Mouse (Mus musculus) cerebellum, adult 9-10 months (tissue): ENCODE measurements around the gene Galnt2.

Experiments
- DNase-seq: peaks from one replicate; pipeline ENCODE4 v3.0.0; 2022

The Galnt2 gene

DNA sequence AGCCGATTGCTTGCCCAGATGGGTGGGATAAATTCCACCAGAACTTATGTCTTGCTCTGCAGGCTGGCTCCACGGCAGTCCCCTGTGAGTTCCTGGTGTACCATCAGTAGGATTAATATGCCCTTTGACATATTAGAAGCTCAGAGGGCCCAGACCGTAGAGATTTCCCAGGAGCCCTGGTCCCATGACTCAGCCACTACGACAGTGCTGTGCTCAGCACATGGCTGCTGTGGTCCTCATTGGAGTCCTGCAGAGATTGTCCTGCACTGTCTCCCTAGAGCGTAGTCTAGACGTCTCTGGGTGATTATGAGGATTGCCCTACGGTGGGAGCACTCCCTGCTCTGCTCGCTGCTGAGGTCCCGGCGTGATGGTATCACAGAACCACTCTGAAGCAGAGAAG is 63.7 kb downstream of the Galnt2 start:
- DNase-seq, result no peak

DNA sequence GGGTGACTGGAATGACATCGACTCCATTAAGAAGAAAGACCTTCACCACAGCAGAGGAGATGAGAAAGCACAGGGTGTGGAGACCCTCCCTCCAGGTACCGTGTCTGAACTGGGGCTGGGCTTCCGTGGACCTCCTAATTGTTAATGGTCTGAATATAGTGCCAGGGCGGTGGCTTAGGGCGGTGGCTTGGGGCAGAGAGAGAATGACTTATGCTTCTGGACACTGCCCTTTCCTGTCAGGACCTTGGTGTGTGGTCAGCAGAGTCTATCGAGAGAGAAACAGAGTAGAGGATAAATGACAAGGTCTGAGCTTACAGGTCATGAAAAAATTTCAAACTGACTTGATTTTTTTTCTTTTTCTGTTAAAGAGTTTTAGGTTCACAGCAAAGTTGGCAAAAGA is 64.2 kb downstream of the Galnt2 start:
- DNase-seq, result no peak

DNA sequence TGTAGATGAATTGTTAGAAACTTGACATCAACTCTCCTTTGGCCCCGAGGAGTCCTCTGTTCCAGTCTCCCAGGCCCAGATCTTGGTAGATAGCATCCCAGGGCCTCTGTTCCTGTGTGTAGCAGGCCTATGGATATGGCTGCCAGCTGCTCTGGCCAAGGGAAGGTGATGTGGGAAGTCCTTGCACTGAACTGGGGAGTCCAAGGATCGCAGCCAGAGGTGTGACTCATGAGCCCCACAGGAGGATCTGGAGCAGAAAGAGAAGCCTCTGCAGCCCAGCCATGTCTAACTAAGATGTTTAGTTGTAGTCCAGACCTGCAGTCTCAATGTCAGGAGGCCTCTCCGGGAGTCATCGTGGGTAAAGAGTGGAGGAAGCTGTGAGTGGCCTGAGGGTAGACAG is 70.3 kb downstream of the Galnt2 start:
- DNase-seq, result no peak

DNA sequence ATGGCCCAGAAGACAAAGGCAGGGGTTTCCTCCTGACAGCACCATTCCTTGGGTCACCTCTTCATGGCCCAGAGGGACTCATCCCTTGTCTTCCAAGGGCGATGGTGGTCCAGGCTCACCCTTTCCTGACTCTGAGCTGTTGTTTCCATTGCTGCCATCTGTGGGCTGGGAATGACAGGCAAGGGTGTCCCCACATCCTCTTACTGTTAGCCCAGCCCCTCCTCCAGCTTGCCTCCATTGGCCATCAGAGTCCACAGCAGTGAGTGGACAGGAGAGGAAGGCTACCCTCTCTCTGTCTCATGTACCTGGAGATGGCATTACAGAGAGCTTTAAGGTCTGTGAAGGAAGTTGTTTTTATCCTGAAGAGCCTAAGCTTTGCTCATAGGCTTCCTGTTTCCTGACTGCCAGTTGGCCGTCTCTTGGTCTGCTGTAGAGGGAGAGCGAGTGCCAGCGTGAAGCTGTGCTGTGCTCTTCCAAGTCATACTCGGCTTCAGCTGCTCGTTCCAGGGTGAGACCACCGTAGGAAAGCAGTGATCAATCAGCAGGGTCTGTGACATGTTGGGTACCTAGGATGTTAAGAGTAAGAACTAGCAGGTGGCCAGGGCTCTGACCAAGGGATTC is 70.9 kb downstream of the Galnt2 start:
- no peak for DNase-seq

DNA sequence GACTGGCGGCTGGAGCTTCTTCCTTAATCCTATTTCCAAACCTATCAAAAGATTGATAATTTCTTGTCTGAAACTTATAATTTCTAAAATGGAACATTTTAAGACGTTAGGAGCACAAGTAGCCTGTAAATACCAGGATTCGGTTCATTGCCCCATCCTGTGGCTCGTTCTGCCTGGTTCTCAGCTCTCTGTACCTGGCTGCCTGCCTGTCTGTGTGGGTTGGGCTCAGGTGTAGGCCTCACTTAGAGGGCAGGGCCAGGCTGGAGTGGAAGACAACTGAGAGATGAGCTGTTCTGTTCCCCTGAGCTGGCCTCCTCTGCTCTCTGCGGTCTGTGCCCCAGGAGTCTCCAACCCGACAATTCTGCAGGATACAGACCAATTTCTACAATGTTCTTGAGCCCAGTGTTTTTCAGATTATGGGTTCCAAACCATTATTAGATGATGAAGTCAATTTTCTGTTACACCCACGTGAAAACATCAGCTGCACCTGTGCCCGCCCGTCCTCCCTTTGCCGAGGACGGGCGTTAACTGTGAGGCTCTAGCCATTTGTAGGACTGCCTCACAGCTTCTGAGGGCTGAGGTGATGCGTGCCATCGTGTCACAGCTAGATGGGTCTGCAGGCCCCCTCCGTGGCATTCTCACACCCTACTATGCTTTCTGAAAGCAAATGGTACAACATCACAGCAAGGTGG is 72.2 kb downstream of the Galnt2 start:
- no peak for DNase-seq

DNA sequence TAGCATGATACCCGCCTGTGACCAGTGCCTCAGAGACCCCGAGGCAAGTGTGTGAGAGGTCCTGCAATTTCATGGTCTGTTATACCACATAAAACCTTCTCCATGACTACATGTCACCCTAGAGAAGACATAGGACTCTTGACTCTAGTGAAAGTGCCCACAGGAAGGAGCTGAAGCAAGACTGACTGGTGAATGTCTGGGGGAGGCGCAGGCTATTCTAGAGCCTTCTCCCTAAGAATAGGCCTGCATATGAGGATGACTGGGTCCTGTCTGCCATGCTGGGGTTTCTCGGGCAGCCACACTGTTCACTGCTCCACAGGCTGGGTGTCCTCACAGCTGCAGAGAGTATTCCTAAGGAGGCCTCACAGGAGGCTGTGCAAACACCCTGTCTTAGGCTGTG is 73.0 kb downstream of the Galnt2 start:
- DNase-seq, result no peak

DNA sequence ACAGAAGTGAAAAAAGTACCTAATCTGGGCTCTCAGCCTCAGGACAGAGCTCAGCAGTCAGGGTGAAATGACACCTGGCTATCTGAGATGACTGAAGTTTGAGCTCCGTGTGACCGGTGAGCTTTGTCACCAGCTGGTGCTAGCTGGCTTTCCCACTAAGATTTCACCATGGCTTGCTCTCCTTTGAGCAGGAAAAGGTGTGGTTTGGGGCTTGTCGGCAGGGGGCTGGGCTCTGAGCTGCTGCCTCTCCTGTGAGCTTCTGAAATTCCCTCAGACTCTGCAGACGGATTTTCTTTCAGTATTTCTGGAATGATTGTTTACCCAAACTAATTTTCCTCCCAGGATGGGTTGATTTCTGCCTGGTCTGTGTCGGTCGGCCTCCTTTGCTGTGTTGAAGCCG is 75.4 kb downstream of the Galnt2 start:
- DNase-seq, result no peak

DNA sequence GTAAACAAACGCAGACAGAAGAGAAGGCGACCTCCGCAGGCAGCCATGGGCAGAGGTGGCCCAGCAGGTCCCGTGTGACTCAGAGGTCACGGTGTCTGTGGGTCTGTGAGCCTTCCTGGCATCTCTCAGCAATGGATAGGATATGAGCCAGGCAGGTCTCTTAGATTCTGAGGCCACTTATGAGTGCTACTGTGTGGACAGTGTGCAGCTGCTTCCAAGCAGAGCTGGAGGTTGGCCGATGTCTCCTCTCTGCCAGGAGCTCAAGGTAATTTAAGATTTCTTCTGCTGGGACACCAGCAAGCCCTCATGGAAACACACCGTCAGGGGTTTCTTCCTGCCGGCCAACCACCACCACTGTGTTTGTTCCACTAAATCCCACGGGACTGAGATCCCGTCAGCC is 76.5 kb downstream of the Galnt2 start:
- DNase-seq, result no peak

DNA sequence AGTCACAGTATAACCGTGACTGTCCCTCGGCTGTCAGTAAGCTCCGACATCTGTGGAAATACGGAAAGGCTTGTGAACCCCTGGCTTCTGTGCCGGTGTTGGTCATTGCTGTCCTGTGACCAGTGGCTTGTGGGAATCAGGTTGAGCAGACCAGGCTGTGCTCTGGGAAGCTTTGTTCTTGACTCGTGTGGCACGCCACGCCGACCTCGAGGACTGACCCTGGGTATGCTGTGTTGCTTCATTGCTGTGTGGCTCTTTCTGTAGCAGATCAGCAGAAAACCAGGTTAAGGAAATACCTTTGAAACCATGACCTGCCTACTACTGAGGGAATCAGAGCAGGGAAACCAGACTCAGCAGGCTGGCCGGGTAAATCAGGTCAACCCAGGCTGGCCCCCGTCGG is 79.3 kb downstream of the Galnt2 start:
- no peak for DNase-seq

DNA sequence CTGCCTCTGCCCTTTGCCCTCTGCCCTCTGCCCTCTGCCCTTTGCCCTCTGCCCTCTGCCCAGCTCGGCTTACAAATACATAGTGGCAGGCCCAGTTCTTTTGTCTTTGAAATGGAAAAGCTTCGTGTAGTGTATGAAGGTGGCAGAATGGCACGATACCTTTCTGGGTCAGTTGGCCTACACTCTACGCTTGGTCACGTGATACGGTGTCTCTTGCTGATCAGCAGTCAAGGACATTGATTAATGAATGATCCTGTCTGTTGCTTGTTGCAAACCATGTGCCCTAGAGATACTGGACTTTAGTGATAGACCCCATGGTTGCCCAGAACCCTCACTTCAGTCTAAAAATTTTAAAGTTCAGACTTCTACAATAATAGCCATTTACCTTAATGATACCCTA is 79.9 kb downstream of the Galnt2 start:
- no peak for DNase-seq

DNA sequence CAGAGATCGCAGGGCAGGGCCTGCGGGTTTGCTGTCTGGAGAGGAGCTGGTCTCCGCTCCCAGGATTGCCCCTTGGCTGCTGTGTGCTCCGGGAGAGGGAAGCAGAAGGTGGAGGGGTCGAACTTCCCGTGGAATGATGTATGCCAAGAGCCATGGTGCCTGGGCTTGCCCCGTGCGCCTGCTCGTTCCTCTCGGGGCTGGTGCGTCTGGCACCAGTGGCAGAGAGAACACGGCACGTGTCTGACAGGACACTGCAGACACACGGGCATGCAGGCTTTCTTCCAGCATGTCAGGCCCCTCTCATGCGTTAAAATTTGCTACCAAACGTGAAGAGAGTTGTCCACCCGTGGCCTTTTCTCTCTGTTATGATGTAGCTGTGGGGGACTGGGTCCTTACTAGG is 80.5 kb downstream of the Galnt2 start:
- no peak for DNase-seq

DNA sequence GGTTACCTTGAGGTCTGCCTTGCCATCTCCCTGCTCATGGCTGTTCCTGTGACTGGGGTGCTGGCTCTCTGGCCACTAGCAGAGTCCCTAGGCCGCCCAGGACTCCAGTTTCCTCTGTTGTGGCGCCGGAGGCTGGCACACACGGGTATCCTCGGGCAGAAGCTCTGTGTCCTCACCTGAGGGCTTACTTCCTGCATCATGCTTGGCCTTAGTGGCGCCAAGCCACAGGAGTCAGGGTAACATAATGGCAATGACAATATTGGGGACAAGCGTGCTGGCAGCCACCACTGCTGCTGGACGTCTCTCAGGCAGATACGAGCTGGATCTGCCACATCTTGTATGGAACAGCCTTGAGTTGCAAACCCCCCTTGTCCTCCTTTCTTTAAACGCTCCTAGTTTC is 81.0 kb downstream of the Galnt2 start:
- no peak for DNase-seq

DNA sequence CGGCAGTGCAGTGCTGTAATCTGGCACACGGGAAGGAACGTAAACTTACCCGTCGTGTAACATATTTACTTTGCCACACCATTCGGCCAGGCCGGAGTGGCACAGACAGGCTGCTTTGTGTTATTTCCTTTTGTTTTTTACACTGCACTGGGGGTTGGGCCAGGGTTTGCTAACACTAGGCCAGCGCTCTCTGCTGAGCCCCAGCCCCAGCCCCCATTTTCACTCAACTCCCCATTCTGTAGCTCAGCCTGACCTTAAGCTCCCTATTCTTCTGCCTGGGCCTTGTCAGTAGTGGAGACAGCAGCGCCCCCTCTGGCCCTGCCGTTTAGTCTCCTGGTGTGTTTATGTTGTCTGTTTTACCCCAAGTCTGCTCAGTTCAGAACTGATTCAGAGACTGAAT is 83.6 kb downstream of the Galnt2 start:
- DNase-seq, result no peak

DNA sequence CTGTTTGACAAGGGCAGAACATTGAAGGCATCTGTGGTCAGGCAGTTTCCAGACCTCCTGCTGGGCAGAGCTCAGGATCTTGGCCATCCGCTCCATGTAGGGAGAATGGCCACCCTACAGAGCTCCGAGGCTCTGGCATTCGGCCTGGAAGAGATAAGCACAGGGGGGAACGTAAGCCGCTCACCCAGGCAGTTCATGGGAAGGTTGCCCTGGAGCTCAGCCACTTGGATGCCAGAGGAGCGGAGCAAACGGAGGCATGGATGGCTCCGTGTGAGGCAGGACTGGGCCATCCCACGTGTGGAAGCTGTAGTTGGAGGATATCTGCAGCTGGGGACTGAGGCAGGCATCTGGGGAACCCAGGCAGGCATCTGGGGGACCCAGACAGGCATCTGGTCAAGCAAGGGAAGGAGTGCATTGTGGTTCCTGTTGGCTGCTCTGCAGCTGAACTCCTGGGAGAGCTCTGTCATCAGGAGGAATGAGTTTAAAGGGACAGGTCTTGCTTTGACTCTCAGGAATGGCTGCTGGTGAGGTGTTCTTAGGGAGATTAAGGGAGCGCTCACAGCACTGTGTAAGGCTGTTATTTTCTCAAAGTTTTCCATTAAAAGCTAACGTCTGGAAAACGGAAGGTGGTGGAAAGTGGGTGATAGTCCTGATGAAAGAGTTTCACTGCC is 85.4 kb downstream of the Galnt2 start:
- peak; percentile 93 for DNase-seq

DNA sequence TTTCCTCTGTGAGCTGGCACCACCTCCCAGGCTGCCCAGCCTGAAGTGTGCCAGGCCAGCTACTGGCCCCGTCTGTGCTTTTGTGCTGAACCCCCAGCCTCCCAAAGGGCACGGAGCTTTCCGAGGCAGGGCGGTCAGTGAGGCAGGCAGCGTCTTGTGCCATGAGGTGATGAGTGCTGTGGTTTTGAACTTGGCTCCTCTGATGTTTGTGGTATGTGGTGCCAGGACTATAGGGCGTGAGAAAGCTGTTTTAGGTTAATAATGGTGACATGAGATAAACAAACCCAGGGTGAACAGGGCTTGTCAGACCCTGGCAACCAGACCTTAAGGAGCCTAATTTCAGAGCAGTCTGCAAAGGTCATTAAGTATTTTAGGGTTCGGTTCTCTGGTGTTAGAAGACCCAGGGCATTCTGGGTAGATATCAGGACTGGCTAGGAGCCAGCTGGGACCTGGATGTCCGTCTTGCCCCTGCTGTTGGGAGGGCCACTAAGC is 86.0 kb downstream of the Galnt2 start:
- DNase-seq, result peak; percentile 61

DNA sequence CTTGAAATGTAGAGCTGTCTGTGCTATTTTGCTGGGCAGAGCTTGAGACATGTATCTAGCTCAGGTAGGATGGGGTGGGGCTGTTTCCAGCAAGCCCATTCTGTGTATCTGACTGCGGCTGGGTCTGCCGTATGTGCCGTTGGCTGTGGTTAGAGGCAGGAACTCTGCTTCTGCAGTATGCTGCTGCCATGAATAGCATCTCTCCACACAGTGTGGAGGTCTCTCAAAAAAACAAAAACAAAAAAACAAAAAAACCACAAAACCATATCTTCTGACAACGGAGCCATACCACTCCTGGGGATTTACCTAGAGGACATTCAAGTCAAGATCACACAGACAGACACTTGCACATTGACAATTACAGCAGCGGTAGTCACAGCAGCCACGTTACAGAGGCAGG is 86.6 kb downstream of the Galnt2 start:
- no peak for DNase-seq

DNA sequence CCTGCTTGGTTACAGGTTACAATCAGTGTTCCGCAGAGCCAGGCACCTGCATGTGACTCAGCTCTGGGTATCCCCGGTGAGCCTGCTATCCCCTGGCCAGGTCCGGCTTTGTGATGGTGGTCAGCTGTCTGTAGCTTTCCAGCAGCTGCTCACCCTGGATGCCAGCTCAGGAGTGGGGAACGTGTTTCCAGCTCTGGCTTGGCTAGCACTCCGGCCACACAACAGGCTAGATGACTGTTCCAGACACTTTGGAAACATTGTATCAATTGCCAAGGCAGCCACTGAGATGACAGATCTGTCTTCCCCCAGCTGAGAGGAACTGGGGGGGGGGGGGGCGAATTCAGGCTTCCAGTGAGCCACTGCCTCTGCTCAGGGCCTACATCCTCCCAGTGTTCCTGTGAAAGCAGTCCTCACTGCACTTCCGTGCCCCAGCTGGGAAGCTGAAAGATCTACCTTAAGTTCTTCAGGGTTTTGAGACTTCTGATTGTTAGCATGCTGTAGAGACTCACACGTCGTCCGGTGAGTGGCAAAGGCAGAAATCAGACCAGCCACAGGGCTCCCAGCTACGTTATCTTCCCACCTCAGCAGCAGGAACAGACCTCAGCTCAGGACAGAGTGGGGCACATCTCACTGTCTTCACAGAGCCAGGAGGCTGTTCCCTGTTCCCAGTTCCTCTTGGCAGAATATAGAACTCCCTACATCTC is 87.6 kb downstream of the Galnt2 start:
- DNase-seq, result peak; percentile 57

DNA sequence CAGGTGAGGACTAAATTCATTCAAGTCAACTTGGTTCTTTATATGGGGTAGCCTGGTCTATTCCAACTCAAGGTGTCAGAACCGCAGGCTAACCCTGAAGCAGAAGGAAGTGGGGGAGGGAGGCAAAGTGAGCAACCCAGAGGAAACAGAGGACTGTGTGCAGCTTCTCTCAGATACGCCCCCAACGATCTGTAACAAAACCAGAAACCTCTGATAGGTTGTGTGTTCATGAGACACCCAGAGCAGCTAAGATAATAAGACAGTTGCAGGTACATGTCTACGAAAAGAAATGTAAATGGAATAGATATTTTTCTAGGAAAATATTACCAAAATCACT is 88.1 kb downstream of the Galnt2 start:
- no peak for DNase-seq

DNA sequence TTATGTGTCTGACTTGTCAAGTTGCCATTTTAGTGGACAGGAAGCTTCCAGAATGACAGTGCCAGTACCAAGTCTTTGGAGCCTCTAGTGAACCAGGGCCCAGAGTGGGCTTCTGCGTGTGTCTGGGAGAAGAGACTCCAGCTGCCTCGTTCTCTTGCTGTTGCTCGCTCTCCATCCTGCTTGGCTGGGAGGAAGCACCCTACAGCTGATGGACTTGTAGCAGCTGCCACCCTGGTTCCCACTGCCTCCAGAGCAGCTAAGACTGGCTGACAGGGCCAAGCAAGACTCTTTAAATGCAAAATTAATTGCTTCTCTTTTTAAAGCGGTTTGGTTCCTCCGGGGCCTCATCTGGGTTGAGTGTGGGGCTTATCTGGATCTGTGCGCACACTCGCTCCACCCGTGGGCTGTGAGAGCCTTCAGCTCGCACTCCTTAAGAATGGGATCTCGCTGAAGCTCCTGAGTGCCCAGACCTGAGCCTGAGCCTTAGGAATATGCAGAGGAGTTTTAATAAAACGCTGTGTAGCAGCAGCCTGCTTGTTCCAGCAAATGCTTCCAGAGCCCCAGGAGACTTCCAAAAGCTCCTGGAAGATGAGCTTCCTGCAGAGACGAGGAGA is 90.1 kb downstream of the Galnt2 start:
- DNase-seq, result no peak

DNA sequence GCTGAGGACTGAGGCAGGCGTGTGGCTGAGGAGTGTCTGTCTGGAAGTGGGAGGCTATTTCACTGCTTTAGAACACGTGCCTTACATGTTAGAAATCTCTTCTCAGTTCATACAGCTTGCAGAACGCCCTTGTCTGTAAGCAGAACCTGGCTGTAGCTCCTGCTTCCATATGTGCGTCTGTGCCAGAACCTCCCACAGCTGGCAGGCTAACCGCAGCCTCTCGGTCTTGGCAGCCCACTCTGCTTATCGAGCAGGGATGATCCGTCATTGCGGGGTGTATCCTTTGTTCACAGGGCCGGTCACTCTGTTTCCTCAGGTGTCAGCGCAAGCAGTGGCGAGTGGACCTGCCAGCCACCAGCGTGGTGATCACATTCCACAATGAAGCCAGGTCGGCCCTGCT is 92.2 kb downstream of the Galnt2 start:
- DNase-seq, result no peak

DNA sequence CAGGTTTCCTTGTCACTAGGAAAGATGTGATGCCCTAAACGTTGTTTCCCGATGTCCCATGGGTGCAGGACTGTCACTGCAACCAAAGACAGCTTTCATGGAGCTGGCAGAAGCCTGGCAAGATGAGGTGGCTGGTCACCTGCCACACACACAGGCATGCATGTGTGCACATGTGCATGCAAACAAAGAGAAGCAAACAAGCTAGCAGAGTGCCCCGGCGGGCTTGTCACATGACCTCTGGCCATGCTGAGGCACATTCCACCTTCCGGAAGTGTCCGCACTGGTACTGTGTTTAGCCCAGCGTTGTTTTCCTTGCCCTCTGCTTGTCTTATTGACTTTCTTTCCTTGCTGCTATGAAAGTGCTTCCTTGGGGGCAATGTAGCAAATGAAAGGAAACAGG is 97.1 kb downstream of the Galnt2 start:
- no peak for DNase-seq

DNA sequence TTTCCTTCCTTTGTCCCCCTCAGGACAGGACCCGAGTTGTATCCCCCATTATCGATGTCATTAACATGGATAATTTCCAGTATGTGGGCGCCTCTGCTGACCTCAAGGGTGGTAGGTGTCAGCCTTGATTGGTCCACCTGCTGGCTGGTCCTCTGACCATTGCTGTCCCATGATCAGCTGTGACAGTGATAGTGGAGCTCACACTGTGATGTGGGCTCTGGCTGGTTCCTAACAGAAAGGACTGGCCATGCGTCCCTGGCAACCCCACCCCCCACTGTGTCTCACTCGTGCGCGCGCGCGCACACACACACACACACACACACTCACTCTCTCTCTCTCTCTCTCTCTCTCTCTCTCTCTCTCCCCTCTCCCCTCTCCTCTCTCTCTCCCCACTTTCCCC is 98.5 kb downstream of the Galnt2 start:
- no peak for DNase-seq

DNA sequence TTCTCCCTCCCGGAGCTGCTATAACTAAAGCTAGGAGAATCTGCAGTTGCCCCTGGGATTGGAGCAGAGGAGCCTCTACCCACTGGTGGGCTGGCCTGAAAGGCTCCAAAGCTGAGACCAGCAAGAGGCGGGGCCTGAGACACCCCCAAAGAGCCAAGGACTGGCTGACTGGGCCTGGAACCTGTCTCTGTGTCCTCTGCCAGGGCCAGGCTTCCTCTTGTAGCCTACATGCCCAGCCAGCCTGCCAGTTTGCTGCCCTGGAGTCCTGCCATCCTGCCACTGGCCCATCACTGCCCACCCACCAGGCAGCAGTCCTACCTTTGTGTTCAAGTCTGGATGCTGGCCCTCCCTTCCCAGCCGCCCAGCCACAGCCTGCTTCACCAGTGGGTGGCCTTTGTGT is 99.2 kb downstream of the Galnt2 start:
- DNase-seq, result peak; percentile 65

DNA sequence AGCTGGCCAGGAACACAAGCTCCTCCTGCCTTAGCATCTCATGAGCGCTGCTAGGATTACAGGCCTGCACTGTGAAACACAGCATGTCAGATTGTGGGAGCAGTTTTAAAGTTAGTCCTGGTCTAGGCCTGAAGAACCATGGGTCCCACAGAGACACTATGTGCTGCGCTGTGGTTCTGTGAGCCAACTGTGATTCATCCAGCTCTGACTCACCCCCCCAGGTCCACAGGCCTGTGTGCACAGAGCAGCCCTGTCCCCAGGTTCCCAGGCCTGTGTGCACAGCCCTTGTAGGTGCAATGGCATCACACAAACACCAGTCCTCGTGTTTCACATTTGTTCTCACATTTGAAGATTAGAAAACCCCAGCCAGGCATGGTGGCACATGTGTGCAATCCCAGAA is 99.9 kb downstream of the Galnt2 start:
- no peak for DNase-seq
